Mouse (Mus musculus): ENCODE measurements at regions not wholly inside any gene's neighbourhood (a gene's known extent, or its start where the extent isn't known, plus 50 kb on each side); places are given as distances from the start of the nearest gene placed in this dataset.

- TF ChIP-seq NRF1 (IDR thresholded peaks at IDR 0.05; ENCODE audit: low read depth, low read length), result peak; percentile 57
- TF ChIP-seq CTCF (conservative IDR thresholded peaks at IDR 0.05 in 1 of 2, IDR thresholded peaks at IDR 0.05 in 1 of 2; ENCODE audit: low read depth in 2 of 2, low read length in 2 of 2), result no peak
- TF ChIP-seq HCFC1 (IDR thresholded peaks at IDR 0.05; ENCODE audit: low read depth, low read length), result no peak
- no peak for TF ChIP-seq SMC3 (IDR thresholded peaks at IDR 0.05; ENCODE audit: low read depth, low read length)
- no peak for TF ChIP-seq POLR2A (IDR thresholded peaks at IDR 0.05; ENCODE audit: low read depth, low read length)
- TF ChIP-seq USF1 (IDR thresholded peaks at IDR 0.05; ENCODE audit: low read depth, low read length), result no peak
- peak; percentile 54; the same call in 1 of the 2 replicates for TF ChIP-seq BHLHE40 (IDR thresholded peaks at IDR 0.05; ENCODE audit: low read depth, low read length)
- TF ChIP-seq EP300 (IDR thresholded peaks at IDR 0.05; ENCODE audit: low read length), result no peak
These were observed 92.0 kb downstream of the 1700001O22Rik start for GRCm38 (mm10) chr2:30711476-30711852.

All from CH12.LX (cell line).